Mouse (Mus musculus) left cerebral cortex, adult 11 months (tissue): ENCODE data around the gene Hyal3.

ENCODE experiments used
- DNase-seq: peaks from one replicate; pipeline ENCODE4 v3.0.0; 2022; ENCODE audit warnings: low spot score

Hyal3 gene

DNA sequence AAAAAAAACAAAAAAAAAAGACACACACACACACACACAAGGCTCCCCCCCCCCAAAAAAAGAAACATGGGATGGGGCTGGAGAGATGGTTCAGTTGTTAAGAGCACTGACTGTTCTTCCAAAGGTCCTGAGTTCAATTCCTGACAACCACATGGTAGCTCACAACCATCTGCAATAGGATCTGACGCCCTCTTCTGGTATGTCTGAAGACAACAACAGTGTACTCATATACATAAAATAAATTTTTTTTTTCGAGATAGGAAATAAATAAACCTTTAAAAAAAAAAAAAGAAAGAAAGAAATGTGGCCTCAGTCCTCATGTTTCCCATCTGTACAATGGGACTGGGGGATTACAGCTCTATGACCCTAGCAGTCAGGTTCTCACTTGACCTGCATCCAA, 36.8 kb downstream of the Hyal3 start:
- no peak for DNase-seq

DNA sequence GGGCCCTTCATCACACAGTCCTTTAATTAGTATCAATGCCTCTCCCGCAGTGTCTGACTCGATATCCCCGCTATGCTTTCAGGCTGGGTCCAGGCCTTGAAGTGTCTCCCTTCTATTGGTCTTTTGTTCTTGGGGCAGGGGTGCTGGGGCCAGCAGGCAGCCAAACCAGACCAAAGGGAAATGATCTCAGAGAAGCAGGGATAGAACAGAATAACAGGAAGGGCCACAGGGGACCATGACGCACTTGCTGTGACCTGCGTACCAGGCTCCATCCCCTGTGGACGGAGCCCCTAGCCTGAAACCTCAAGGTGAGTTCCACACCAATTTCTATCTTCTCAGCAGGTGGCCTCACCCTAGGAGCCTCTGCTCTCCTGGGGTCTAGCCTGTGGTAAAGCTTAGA, 37.5 kb downstream of the Hyal3 start:
- DNase-seq, result no peak

DNA sequence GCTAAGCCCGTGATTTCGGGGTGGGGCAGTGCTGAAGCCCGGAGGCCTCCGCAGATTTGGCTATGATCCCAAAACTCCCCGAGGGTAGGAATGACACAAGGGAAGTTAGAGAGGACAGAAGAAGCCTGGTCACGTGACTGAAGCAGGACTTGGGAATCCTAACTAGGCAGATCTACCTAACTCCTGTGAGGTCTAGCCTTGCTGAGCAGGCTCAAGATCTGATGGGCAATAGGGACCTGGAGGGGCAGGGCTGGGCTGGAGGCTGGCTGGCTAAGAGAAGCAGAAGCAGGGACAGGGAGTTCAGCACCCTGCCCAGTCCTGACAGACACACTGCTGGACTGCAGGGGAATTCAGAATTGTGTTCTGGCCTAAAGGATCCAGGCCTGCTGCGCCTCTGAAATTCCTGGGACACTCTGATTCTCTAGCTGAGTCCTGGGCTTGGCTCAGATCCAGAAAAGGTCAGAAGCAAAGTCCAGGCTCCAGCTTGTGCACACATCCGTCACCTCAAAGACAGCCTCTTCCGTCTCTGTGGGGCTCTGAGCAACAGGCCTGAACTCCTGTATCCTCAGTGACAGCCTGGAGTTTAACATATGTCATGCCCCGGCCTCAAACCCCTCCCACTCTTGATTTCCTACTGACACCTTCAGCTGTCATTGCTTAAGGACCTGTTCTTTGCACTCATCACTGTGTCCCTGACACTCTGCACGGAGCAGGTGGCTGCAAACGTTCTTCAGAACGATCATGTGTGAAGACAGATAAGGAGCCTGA, 38.3 kb downstream of the Hyal3 start:
- DNase-seq, result no peak

GRCm38 (mm10) chr9:107619546-107619879, 38.9 kb downstream of the Hyal3 start:
- no peak for DNase-seq

GRCm38 (mm10) chr9:107620954-107621353, 40.3 kb downstream of the Hyal3 start:
- DNase-seq, result no peak

- DNase-seq, result no peak
These were observed 43.9 kb downstream of the Hyal3 start for GRCm38 (mm10) chr9:107624539-107624938.

DNA sequence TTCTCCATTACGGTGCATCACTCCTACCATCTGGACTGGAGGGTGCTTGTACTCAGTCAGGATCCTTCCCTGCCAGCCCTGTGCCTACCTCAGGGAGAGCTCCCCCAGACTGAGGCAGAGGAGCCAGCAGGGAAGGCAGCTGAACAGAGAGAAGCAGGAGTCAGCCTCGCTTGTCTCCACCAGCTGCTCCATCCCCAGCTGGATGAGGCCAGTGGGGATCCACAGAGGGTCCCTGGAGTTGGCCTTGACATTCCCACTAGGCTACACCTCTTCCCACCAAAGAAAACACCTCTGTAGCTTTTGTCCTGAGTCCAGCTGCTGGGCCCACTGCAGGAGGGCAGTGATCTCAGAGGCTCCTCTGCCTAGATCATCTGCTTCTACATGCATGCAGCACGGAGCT, 44.3 kb downstream of the Hyal3 start:
- no peak for DNase-seq

GRCm38 (mm10) chr9:107625351-107626128, 44.9 kb downstream of the Hyal3 start:
- no peak for DNase-seq

- no peak for DNase-seq
These were observed 45.7 kb downstream of the Hyal3 start for GRCm38 (mm10) chr9:107626158-107626843.

- peak; percentile 77 for DNase-seq
These were observed 46.2 kb downstream of the Hyal3 start for GRCm38 (mm10) chr9:107626844-107627277.

- DNase-seq, result no peak
These were observed 47.0 kb downstream of the Hyal3 start for GRCm38 (mm10) chr9:107627387-107628255.

DNA sequence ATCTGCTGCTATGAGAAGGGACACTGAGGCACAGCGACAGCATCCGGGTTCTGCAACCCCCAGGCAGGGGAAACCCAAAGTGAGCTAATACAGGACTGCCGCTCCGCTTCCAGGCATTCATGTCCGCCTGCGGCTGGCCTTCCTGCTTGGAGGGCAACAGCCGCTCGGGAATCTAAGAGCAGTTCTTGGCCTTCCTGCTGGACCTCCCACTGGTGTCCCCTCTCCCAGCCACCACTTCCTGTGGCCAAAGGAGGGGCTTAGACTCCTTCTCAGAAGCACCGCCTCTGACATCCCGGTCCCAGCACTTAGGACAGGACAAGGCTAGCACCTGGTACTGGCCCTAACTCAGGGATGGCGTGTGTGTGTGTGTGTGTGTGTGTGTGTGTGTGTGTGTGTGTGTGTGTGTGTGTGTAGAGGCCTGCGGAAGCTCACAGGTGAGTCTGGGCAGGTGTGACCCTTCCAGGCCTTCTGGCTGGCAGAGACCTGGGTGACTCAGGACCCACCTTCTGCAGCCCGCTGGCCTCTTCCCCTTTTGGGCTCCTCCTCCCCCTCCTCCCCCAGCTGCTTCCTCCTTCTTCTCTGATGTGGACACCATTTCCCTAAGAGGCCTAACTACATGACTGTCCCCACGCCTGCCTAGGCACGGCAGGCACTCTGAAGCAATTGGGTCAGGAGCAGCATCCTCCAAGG, 48.2 kb downstream of the Hyal3 start:
- DNase-seq, result no peak

- DNase-seq, result no peak
These were observed 48.8 kb downstream of the Hyal3 start for GRCm38 (mm10) chr9:107629411-107629730.

GRCm38 (mm10) chr9:107629901-107630425, 49.3 kb downstream of the Hyal3 start:
- no peak for DNase-seq

GRCm38 (mm10) chr9:107630576-107630975, 50.0 kb downstream of the Hyal3 start:
- DNase-seq, result no peak

- DNase-seq, result no peak
These were observed 50.8 kb downstream of the Hyal3 start for GRCm38 (mm10) chr9:107631311-107631826.

- no peak for DNase-seq
These were observed 51.2 kb downstream of the Hyal3 start for GRCm38 (mm10) chr9:107631861-107632260.

DNA sequence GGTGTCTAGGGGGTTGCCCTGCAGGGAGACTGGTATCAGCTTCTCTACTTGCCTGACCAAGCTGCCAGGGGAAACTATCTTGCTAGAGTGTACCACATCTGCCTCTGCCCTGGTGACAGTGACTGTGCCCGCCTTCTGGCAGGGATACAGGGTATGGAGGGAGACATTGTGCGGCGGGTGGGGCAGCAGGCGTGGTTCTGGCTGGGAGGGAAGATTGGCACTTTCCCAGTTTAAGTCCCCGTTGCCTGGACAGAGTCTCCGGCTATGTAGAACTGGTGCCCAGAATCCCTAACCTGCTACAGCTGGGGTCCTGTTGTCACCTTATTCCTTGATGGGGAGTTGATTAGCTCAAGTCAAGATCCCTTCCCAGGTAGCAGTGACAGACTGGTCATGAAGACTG, 51.9 kb downstream of the Hyal3 start:
- no peak for DNase-seq

GRCm38 (mm10) chr9:107633091-107633660, 52.6 kb downstream of the Hyal3 start:
- DNase-seq, result peak; percentile 76

- no peak for DNase-seq
These were observed 53.2 kb downstream of the Hyal3 start for GRCm38 (mm10) chr9:107633661-107634405.
